Mouse (Mus musculus): ENCODE data around the gene Mgat3.

DNA sequence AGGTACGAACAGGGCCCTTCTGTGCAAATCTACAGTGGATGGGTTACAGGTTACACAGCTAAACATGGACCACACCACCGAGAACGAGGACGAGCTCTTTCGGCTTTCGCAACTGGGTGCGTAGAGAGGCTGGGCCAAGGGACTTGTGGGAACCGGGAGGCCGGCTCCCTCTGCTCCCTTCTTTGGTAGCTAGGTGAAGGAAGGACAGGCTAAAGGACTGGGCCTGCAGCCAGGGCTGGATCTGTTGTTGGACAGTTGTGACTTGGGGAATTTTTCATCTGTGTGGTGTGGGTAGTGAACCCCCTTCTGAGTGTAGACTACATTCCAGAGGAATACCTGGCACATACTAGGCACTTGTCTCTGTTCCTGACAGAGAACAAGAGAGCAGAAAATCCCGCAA, 20.9 kb upstream of the Mgat3 start:
- TF ChIP-seq CTCF (IDR thresholded peaks at IDR 0.05; ENCODE audit: insufficient read depth, low read depth, low read length) (no peak), POLR2A (IDR thresholded peaks at IDR 0.05; ENCODE audit: insufficient read depth, low read depth, low read length) (no peak)

Data from olfactory bulb, adult 2 months (tissue).